Mouse (Mus musculus): ENCODE data around the gene Gm10318. TPM values are rescaled to one million over a fixed set of nuclear protein-coding genes. Genes with fewer than 3 reads are reported as not detected.

Gm10318 gene
- not detected for total RNA-seq (2021)

GRCm38 (mm10) chr10:77852559-77852958 lies at the start of gene Gm10318:
Gene Gm10318 (plus strand): TSS chr10:77852859.
- DNase-seq (ENCODE audit: extremely low spot score in 1 of 2, low spot score in 1 of 2): no peak

GRCm38 (mm10) chr10:77804095-77804494 lies 48.6 kb upstream of the Gm10318 start:
- no peak for DNase-seq (ENCODE audit: extremely low spot score in 1 of 2, low spot score in 1 of 2)

- DNase-seq (ENCODE audit: extremely low spot score in 1 of 2, low spot score in 1 of 2): no peak
Measured at GRCm38 (mm10) chr10:77811743-77812142, 40.9 kb upstream of the Gm10318 start, which contains the start of gene Gm9507. Gene Gm9507 (minus strand): TSS chr10:77811843.

- no peak for DNase-seq (ENCODE audit: extremely low spot score in 1 of 2, low spot score in 1 of 2)
Measured at GRCm38 (mm10) chr10:77814382-77814781, 38.3 kb upstream of the Gm10318 start, which contains the start of gene Gm2696. Gene Gm2696 (plus strand): TSS chr10:77814682.

- peak in 1 of 2 experiments; percentile 44 for DNase-seq (ENCODE audit: extremely low spot score in 1 of 2, low spot score in 1 of 2)
Measured at GRCm38 (mm10) chr10:77815514-77815913, 37.1 kb upstream of the Gm10318 start.

- DNase-seq (ENCODE audit: extremely low spot score in 1 of 2, low spot score in 1 of 2): no peak
Measured at GRCm38 (mm10) chr10:77818523-77818922, 34.1 kb upstream of the Gm10318 start.

- DNase-seq (ENCODE audit: extremely low spot score in 1 of 2, low spot score in 1 of 2): no peak
Measured at GRCm38 (mm10) chr10:77819203-77819602, 33.5 kb upstream of the Gm10318 start.

- no peak for DNase-seq (ENCODE audit: extremely low spot score in 1 of 2, low spot score in 1 of 2)
Measured at GRCm38 (mm10) chr10:77826951-77827350, 25.7 kb upstream of the Gm10318 start, which contains the start of gene Krtap10-4. Gene Krtap10-4 (minus strand): TSS chr10:77827095.

GRCm38 (mm10) chr10:77835647-77836046 lies 17.0 kb upstream of the Gm10318 start, which contains the start of gene Krtap10-10:
Gene Krtap10-10 (plus strand): TSS chr10:77835947.
- no peak for DNase-seq (ENCODE audit: extremely low spot score in 1 of 2, low spot score in 1 of 2)

GRCm38 (mm10) chr10:77839006-77839405 lies 13.7 kb upstream of the Gm10318 start:
- no peak for DNase-seq (ENCODE audit: extremely low spot score in 1 of 2, low spot score in 1 of 2)

- no peak for DNase-seq (ENCODE audit: extremely low spot score in 1 of 2, low spot score in 1 of 2)
Measured at GRCm38 (mm10) chr10:77846503-77846902, 6.2 kb upstream of the Gm10318 start, which contains the start of gene Gm36176. Gene Gm36176 (plus strand): TSS chr10:77846803.

GRCm38 (mm10) chr10:77846961-77847360 lies 5.7 kb upstream of the Gm10318 start:
- no peak for DNase-seq (ENCODE audit: extremely low spot score in 1 of 2, low spot score in 1 of 2)

- no peak for DNase-seq (ENCODE audit: extremely low spot score in 1 of 2, low spot score in 1 of 2)
Measured at GRCm38 (mm10) chr10:77847538-77847937, 5.1 kb upstream of the Gm10318 start.

GRCm38 (mm10) chr10:77861675-77862074 lies 9.0 kb downstream of the Gm10318 start, which contains the start of gene Gm3285:
Gene Gm3285 (plus strand): TSS chr10:77861975.
- no peak for DNase-seq (ENCODE audit: extremely low spot score in 1 of 2, low spot score in 1 of 2)

- DNase-seq (ENCODE audit: extremely low spot score in 1 of 2, low spot score in 1 of 2): no peak
Measured at GRCm38 (mm10) chr10:77864067-77864761, 11.6 kb downstream of the Gm10318 start.

- DNase-seq (ENCODE audit: extremely low spot score in 1 of 2, low spot score in 1 of 2): no peak
Measured at GRCm38 (mm10) chr10:77864762-77865143, 12.1 kb downstream of the Gm10318 start.

GRCm38 (mm10) chr10:77867546-77867945 lies 14.9 kb downstream of the Gm10318 start:
- DNase-seq (ENCODE audit: extremely low spot score in 1 of 2, low spot score in 1 of 2): no peak

- no peak for DNase-seq (ENCODE audit: extremely low spot score in 1 of 2, low spot score in 1 of 2)
Measured at GRCm38 (mm10) chr10:77869651-77870050, 17.0 kb downstream of the Gm10318 start.

- DNase-seq (ENCODE audit: extremely low spot score in 1 of 2, low spot score in 1 of 2): peak in 1 of 2 experiments; percentile 53
Measured at GRCm38 (mm10) chr10:77878985-77879384, 26.3 kb downstream of the Gm10318 start.

GRCm38 (mm10) chr10:77880305-77880704 lies 27.6 kb downstream of the Gm10318 start:
- DNase-seq (ENCODE audit: extremely low spot score in 1 of 2, low spot score in 1 of 2): no peak

GRCm38 (mm10) chr10:77882553-77882952 lies 29.9 kb downstream of the Gm10318 start:
- DNase-seq (ENCODE audit: extremely low spot score in 1 of 2, low spot score in 1 of 2): no peak

Data from layer of hippocampus, postnatal 25 days (tissue).